Mouse (Mus musculus) embryonic facial prominence, embryonic 15.5 days (tissue): Measurements from ENCODE around the gene St13. TPM values are rescaled to one million over a fixed set of nuclear protein-coding genes. Genes with fewer than 3 reads are reported as not detected.
A peak's percentile ranks its signal among the peaks of the same experiment; 100 is the strongest.

ENCODE experiments used
- ATAC-seq: fragments of 200-750 bp; cut with Nextera tagmentation; 2 replicates; pipeline ENCODE4 v1.8.0; 2017; ENCODE audit warnings: low read depth, moderate TSS enrichment; ENCODE audit not compliant: insufficient number of reproducible peaks, low FRiP score, low TSS enrichment
- H3K27ac ChIP-seq: fragments of 300-500 bp; sonication (generic); replicated peaks from 2 replicates; pipeline ENCODE4 v1.5.1; 2015; ENCODE audit warnings: mild to moderate bottlenecking, inconsistent platforms
- H3K27me3 ChIP-seq: fragments of 300-500 bp; sonication (generic); 2 replicates; pipeline ENCODE4 v1.6.1; 2015; ENCODE audit warnings: inconsistent platforms
- H3K36me3 ChIP-seq: fragments of 300-500 bp; sonication (generic); 2 replicates; pipeline ENCODE4 v1.6.1; 2015; ENCODE audit warnings: mild to moderate bottlenecking, inconsistent platforms
- H3K4me1 ChIP-seq: fragments of 300-500 bp; sonication (generic); 2 replicates; pipeline ENCODE4 v1.6.1; 2015; ENCODE audit warnings: inconsistent platforms
- H3K4me2 ChIP-seq: fragments of 300-500 bp; sonication (generic); replicated peaks from 2 replicates; pipeline ENCODE4 v1.6.1; 2015; ENCODE audit warnings: mild to moderate bottlenecking, inconsistent platforms
- H3K4me3 ChIP-seq: fragments of 300-500 bp; sonication (generic); replicated peaks from 2 replicates; pipeline ENCODE4 v1.5.1; 2015; ENCODE audit warnings: mild to moderate bottlenecking, inconsistent platforms
- H3K9ac ChIP-seq: fragments of 300-500 bp; sonication (generic); 2 replicates; pipeline ENCODE4 v1.6.1; 2015; ENCODE audit warnings: inconsistent platforms
- H3K9me3 ChIP-seq: fragments of 300-500 bp; sonication (generic); replicated peaks from 2 replicates; pipeline ENCODE4 v1.6.1; 2016; ENCODE audit warnings: inconsistent platforms
- WGBS: fragments of 180-500 bp; shearing (Covaris S2); methylation state at CpG from one replicate; pipeline ENCODE4 v1.1.7; 2015; 5-methylcytosine and 5-hydroxymethylcytosine counted together
- polyA plus RNA-seq: library from polyadenylated mRNA; unstranded; fragments of >200 nt; fragmentation: Nextera tagmentation; extraction: Ambion mirVana; gene quantifications from 2 replicates; pipeline ENCODE4 v1.2.1, GENCODE M21; 2015

The St13 gene
- polyA plus RNA-seq, 1 experiment from 2014 or later: 153 TPM

DNA sequence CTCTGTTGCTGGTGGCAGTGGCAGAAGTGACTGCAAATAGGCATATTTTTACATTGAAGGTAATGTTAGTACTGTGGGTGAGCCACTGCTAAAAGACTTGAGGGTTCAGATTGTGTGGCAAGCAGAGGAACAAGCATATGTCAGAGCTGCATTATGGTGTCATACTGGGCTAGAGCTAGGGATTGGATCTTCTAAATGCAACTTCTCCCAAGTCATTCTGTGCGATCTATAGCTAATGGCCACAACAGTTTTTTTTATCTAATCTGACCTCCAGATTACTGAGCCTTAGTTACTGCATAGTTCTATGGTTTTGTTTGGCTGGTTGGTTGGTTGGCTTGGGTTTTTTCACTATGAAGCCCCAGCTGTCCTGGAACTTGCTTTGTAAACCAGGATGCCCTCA is 8.3 kb upstream of the St13 start, which contains the start of gene Dnajb7:
TSS of gene Dnajb7 (minus strand) at position 101 of the 400 bp plus-strand sequence.
- Histone ChIP-seq H3K27me3 (no peaks in the 10 kb centered on the region), H3K4me2 (no peak within 1 kb of the TSS), H3K4me1 (no peaks in the 10 kb centered on the region), H3K27ac (no peak within 1 kb of the TSS), H3K36me3 (no peaks in the 10 kb centered on the region), H3K9me3 (no peaks in the 10 kb centered on the region), H3K4me3 (no peak within 1 kb of the TSS), H3K9ac (no peak within 1 kb of the TSS)
- ATAC-seq: no peak
- WGBS: 96% methylated on average over 1 of the region's 1 CpGs

DNA sequence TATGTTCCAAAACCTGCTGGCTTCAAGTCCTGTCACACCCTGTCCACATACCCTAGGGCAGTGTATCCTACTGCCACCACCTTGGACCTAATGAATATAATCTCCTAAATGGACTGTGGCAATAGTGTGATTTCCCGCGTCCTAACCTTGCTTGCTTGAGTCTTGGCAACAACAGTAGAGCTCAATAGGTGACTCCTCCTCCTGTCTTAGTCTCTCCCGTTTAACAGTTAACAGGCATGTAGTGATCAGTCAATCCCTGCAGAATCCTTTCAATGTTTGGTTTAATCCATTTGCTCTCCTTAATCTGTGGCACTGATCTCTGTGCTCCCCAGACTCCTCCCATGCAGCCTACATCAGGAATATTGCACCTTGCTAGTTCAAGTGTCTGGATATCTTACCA is 5.1 kb upstream of the St13 start:
- no peaks in the 10 kb centered on the region for H3K9me3 ChIP-seq
- 83% methylated on average over 3 of the region's 3 CpGs for WGBS
- H3K9ac ChIP-seq: no peak overlapping the region
- H3K4me1 ChIP-seq: peaks cover 7% of the 10 kb centered on the region
- no peaks in the 10 kb centered on the region for H3K27me3 ChIP-seq
- H3K27ac ChIP-seq: no peak overlapping the region
- ATAC-seq: no peak
- no peaks in the 10 kb centered on the region for H3K36me3 ChIP-seq
- H3K4me2 ChIP-seq: no peak overlapping the region
- H3K4me3 ChIP-seq: no peak overlapping the region

DNA sequence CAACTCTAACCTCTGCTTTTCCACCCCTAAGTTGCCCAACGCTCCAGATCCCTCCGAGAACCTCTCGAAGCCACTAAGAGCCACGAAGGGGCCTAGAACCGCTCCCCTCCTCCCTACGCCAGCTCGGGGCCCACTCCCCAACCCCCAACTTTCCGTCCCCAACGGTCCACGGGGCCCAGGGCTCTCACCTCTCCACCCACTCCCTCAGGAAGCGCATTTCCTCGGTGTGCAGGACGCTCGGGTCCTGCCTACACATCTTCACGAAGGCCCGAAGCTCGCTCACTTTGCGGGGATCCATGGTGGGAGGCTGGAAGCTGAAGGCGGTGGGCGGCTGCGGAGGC is 610 bp downstream of the St13 start:
- WGBS: under 1% methylated on average over 21 of the region's 21 CpGs
- Histone ChIP-seq H3K27ac (peak overlapping the region; percentile 96), H3K4me3 (peak overlapping the region; percentile 95), H3K9me3 (no peaks in the 10 kb centered on the region), H3K36me3 (no peaks in the 10 kb centered on the region), H3K4me2 (peak overlapping the region; percentile 75), H3K9ac (peak overlapping the region; percentile 97), H3K27me3 (no peaks in the 10 kb centered on the region), H3K4me1 (peaks cover 26% of the 10 kb centered on the region)
- ATAC-seq: no peak; the same call in 1 of the 2 replicates

DNA sequence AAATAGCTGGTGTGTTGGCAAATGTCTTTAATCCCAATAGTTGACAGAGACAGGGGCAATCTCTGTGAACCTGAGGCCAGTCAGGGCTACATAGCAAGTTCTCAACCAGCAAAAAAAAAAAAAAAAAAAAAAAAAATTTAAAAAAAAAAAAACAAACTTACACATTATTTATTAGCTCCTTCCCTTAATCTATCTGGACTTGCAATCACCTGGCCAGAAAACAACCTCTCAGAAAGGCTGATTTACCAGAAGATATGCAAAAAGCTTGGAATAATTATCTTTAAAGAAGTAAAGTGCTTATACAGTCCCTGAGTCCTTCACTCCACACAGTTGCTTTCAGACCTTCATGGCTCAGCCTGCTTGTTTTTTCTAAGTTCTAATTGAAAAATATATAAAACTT is 1.7 kb downstream of the St13 start:
- no peaks in the 10 kb centered on the region for H3K27me3 ChIP-seq
- H3K9ac ChIP-seq: 0 out of 2 replicates have a peak overlapping the region, but pooled peaks have one; percentile 97
- no peak overlapping the region for H3K27ac ChIP-seq
- peak overlapping the region; percentile 75 for H3K4me2 ChIP-seq
- peaks cover 26% of the 10 kb centered on the region for H3K4me1 ChIP-seq
- no peak for ATAC-seq
- H3K36me3 ChIP-seq: 0 out of 2 replicates have a peak, but pooled peaks cover 3% of the 10 kb centered on the region
- no peaks in the 10 kb centered on the region for H3K9me3 ChIP-seq
- peak overlapping the region; percentile 95 for H3K4me3 ChIP-seq

DNA sequence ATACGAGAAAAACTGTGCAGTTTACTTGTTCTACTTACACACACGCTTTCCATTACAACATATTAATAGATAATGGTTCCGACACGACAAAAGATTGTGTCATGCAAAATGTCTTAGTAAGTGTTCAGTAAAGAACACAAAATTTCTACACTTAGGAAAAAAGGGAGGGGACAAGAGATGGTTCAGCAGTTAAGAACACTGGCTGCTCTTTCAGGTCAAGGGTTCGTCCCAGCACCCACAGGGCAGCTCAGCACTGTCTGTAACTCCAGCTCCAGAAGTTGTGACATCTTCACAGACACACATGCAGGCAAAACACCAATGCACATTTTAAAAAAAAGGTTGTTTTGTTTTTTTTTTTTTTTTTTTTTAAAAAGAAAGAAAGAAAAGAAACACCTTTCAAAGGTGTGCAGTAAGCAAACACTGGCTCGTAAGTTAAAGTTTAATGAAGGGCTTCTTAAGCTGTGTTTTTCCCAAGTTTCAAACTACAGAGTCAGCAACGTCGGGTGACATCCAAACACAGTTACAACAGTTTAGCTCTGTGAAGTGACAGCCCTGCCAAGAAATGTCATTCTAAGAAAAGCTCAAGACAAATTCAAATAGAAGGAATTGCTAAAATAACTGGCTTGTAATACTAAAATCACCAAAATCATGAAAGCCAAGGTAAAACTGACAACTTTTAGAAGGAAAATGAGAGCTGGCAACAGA is 5.5 kb downstream of the St13 start:
- peaks cover 35% of the 10 kb centered on the region; the same call in 1 of the 2 replicates for H3K36me3 ChIP-seq
- no peak overlapping the region for H3K27ac ChIP-seq
- H3K9me3 ChIP-seq: no peaks in the 10 kb centered on the region
- no peak overlapping the region for H3K9ac ChIP-seq
- ATAC-seq: no peak
- no peak overlapping the region for H3K4me3 ChIP-seq
- H3K27me3 ChIP-seq: no peaks in the 10 kb centered on the region
- no peak overlapping the region for H3K4me2 ChIP-seq
- 81% methylated on average over 8 of the region's 8 CpGs for WGBS
- H3K4me1 ChIP-seq: peaks cover 19% of the 10 kb centered on the region

DNA sequence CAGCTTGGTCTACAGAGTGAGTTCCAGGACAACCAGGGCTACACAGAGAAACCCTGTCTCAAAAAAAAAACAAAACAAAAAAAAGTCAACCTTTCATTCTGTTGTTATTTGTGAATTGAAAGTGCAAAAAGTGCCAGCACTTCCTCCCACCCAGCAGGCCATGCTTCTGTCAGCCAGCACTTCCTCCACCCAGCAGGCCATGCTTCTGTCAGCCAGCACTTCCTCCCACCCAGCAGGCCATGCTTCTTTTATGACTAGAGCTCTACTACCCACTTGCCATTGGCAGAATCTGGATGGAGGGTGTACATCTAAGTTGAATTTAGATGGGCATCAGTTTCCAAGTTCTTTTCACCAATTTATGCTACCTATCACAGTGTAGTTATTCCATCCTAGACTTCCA is 6.9 kb downstream of the St13 start:
- no peak for ATAC-seq
- H3K36me3 ChIP-seq: peaks cover 43% of the 10 kb centered on the region

DNA sequence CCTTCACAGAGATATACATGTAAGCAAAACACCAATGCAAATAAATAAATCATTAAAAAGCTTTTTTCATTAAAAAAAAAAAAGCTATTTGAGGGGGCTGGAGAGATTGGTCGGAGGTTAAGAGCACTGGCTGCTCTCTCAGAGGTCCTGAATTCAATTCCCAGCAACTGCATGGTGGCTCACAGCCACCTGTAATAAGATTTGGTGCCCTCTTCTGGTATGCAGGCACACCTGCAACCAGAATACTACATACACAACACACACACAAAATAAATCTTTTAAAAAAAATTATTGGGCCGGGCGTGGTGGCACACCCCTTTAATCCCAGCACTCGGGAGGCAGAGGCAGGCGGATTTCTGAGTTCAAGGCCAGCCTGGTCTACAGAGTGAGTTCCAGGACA is 13.6 kb downstream of the St13 start:
- peaks cover 87% of the 10 kb centered on the region for H3K36me3 ChIP-seq

More for the DNA sequence above, 6.9 kb downstream of the St13 start:
- no peak overlapping the region for H3K4me3 ChIP-seq
- H3K4me1 ChIP-seq: peaks cover 13% of the 10 kb centered on the region; the same call in 1 of the 2 replicates
- no peak overlapping the region for H3K9ac ChIP-seq
- H3K27me3 ChIP-seq: no peaks in the 10 kb centered on the region
- H3K4me2 ChIP-seq: no peak overlapping the region
- H3K9me3 ChIP-seq: no peaks in the 10 kb centered on the region
- no peak overlapping the region for H3K27ac ChIP-seq

DNA sequence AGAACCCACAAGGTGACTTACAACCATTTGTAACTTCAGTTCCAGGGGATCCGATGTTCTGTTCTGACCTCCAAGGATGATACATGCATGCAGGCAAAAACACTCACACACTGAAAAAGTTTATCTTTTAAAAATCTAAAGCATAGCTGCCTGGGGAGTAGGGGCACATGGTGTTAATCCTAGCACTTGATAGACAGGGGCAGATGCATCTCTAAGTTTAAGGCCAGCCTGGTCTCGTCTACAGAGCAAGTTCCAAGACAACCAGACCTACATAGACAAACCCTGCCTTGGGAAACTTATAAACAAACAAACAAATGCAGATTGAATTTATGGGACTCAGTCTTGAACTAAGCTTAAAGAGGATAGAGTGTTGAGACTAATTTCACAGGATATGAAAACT is 21.0 kb downstream of the St13 start:
- ATAC-seq: no peak
- H3K27ac ChIP-seq: no peak overlapping the region
- H3K4me1 ChIP-seq: no peaks in the 10 kb centered on the region
- H3K9me3 ChIP-seq: no peaks in the 10 kb centered on the region
- peaks cover 69% of the 10 kb centered on the region for H3K36me3 ChIP-seq
- no peak overlapping the region for H3K9ac ChIP-seq
- no peak overlapping the region for H3K4me3 ChIP-seq
- H3K27me3 ChIP-seq: no peaks in the 10 kb centered on the region
- H3K4me2 ChIP-seq: no peak overlapping the region
- 77% methylated on average over 2 of the region's 2 CpGs for WGBS

More for the DNA sequence above, 13.6 kb downstream of the St13 start:
- Histone ChIP-seq H3K9me3 (no peaks in the 10 kb centered on the region), H3K9ac (no peak overlapping the region), H3K27me3 (no peaks in the 10 kb centered on the region), H3K4me3 (no peak overlapping the region), H3K27ac (no peak overlapping the region), H3K4me2 (no peak overlapping the region), H3K4me1 (no peaks in the 10 kb centered on the region)
- ATAC-seq: no peak
- 94% methylated on average over 5 of the region's 5 CpGs for WGBS

DNA sequence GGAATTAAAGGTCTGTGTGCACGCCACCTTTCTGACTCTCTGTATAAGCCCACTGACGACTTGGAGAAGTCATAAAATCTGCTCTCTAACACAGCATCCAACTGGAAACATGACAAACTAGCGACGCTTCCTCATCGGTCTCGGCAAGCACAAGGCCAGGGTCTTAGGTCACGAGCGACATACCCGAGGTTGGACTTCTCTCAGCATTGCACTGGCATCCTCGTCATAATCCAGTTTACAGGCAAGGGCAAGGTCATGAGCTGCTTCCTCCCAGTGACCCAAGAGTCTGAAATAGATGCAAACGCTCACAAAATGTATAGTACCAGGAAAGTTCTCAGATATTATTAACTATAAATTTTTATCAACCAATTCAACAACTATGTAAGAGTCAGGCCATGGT is 25.3 kb downstream of the St13 start:
- no peak overlapping the region for H3K4me2 ChIP-seq
- H3K36me3 ChIP-seq: peaks cover 68% of the 10 kb centered on the region
- no peak overlapping the region for H3K9ac ChIP-seq
- 90% methylated on average over 11 of the region's 11 CpGs for WGBS
- no peak overlapping the region for H3K27ac ChIP-seq
- no peak overlapping the region for H3K4me3 ChIP-seq
- no peaks in the 10 kb centered on the region for H3K27me3 ChIP-seq
- no peaks in the 10 kb centered on the region for H3K4me1 ChIP-seq
- no peak for ATAC-seq
- no peaks in the 10 kb centered on the region for H3K9me3 ChIP-seq

DNA sequence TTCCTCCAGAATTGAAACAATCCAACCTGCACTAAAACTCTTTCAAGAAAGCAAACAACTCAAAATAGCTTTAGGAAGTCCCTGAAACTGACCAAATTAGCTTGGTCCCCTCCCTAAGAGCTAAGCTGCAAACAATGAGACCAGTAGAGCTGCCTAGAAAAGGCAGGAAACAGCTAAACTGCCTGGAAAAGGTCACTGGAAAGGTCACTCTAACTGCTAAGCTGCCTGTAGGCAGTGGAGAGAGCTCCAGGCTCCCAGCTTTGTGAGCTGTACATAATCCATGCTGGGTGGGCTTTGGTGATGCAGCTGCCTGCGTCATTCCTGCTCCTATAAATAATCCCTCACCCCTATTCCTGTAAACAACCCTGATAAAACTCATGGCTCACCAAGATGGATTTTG is 29.5 kb downstream of the St13 start:
- Histone ChIP-seq H3K4me2 (no peak overlapping the region), H3K9me3 (no peaks in the 10 kb centered on the region), H3K36me3 (peaks cover 82% of the 10 kb centered on the region), H3K9ac (no peak overlapping the region), H3K4me3 (no peak overlapping the region), H3K4me1 (no peaks in the 10 kb centered on the region), H3K27me3 (no peaks in the 10 kb centered on the region), H3K27ac (no peak overlapping the region)
- ATAC-seq: no peak
- 61% methylated on average over 1 of the region's 1 CpGs for WGBS

DNA sequence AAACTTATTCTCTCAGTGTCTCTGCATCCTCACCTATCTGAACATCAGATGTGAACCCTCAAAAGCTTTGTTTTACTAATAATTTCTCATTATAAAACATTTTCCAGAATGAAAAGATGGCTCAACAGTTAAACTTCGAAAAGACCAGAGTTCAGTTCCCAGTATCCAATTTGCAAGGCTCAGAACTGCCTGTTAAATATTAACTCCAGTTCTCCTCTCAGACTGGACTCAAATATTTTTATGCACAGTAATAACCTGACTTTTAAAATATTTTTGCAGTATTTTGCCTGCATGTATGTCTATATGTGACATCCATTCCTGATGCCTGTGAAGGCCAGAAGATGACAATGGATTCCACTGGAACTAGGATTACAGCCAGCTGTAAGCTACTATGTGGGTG is 31.3 kb downstream of the St13 start:
- no peaks in the 10 kb centered on the region for H3K27me3 ChIP-seq
- no peak for ATAC-seq
- H3K9me3 ChIP-seq: no peaks in the 10 kb centered on the region
- no peaks in the 10 kb centered on the region for H3K4me1 ChIP-seq
- H3K4me2 ChIP-seq: no peak overlapping the region
- peaks cover 79% of the 10 kb centered on the region for H3K36me3 ChIP-seq
- H3K9ac ChIP-seq: no peak overlapping the region
- no peak overlapping the region for H3K4me3 ChIP-seq
- WGBS: 95% methylated on average over 1 of the region's 1 CpGs
- H3K27ac ChIP-seq: no peak overlapping the region

DNA sequence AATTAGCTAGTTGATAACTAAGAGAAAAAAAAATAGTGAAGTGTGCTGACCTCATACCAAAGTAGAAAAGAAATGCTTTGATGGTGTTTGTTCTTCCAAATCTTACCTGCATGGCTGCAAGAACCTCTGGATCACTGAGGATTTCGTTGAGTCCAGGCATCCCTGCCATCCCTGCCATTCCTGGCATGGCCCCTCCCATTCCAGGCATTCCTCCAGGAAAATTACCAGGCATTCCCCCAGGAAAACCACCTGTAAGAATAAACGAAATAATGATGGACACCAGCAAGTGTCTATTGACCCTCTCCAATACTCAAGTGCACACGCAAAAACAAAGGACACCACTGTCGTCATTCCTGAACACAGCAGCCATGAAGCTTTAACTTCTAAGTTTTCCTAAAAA is 33.6 kb downstream of the St13 start:
- Histone ChIP-seq H3K4me1 (peaks cover 5% of the 10 kb centered on the region; the same call in 1 of the 2 replicates), H3K4me3 (no peak overlapping the region), H3K27me3 (no peaks in the 10 kb centered on the region), H3K4me2 (no peak overlapping the region), H3K36me3 (peaks cover 69% of the 10 kb centered on the region), H3K9ac (no peak overlapping the region), H3K9me3 (no peaks in the 10 kb centered on the region), H3K27ac (no peak overlapping the region)
- no peak for ATAC-seq
- 72% methylated on average over 4 of the region's 4 CpGs for WGBS
